In genomic region chr9:96521574-96521973, GRCm38 (mm10) we compare ENCODE assay signal across 12 mouse cellular contexts. TPM values are rescaled to one million over a fixed set of nuclear protein-coding genes. Genes with fewer than 3 reads are reported as not detected.
"Had no signal": no experiment of that assay in that cellular context is flagged by ENCODE, and none has a peak within 500 bp of the region (broad histone marks: within the 10 kb centered on the region; RNA-seq: fewer than 3 reads in every experiment).

No protein-coding gene starts in this region.

RNA-seq across cellular contexts. Expression of gene Gm28729, which starts 3.5 kb away (rescaled TPM):
- total RNA-seq: megakaryocyte progenitor cell, adult 5-6 weeks; megakaryocyte-erythroid progenitor cell, adult 5-6 weeks had no signal
- polyA plus RNA-seq: kidney, embryonic 15.5 days; limb, embryonic 10.5 days; liver, embryonic 12.5 days; liver, embryonic 16.5 days; midbrain, embryonic 11.5 days; midbrain, embryonic 14.5 days; neural tube, embryonic 12.5 days; neural tube, embryonic 15.5 days; stomach, embryonic 14.5 days; thymus, postnatal 0 days had no signal
